Mouse (Mus musculus): ENCODE results near the gene Ubac1.

Ubac1 gene

DNA sequence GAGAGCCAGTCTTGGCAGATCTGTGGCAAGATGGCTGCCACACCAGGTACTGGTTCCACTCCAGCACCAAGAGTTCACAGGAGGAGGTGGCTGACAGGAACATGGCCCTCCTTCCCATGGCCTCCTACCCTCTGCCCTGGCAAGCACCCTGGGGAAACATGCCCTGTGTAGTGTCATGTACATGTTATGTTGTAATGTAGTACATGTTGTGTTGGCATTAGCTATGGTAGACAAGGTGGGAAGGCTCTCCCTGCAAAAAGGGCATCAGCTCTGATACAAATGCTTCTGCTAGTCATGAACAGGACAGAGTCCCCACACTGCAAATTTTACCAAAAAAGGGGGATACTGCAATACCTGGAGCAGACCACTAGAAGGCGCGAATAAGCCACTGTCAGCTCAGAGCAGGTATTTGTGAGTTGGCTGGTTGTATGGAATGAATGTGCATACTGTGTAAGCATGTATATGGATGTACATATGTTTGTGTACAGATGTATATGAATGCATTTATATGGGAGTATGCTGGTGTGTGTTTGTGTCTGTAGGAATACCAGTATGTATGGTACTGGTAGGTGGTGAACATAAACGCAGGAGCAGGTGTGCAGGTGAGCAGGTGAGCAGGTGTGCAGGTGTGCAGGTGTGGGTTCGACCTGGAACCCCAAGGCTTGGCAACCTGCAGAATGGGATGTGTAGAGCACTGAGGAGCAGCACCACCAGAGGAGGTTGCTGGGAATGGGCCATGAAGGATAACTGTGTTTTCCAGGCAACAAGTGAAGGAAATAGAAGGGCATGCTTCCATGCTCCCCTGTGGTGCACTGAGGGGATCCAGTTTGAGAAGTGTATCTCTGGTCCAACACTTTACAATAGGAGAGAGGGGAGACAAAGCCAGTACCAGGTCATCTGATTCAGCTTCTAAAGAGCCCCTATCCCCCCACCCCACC lies 2.9 kb upstream of the Ubac1 start:
- peak; percentile 77 for DNase-seq (ENCODE audit: low read depth)

DNA sequence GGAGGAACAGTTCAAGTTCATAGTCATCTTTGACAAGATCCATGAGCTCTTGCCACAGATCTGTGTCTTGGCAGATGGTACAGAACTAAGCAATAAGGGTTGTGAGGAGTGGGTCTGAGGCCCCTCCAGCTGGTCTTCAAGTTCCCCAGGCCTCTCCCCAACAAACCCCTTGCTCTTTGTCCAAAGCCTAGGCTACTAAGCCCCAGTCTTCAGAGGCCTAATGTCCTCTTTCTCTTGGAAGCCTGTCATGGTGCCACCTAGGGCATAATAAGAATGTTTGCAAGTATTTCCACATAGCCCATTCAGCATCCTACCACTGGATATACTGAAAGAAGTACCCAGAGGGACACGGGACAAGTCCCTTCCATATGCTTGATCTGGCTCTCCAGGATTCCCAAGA lies 1.1 kb upstream of the Ubac1 start:
- no peak for DNase-seq (ENCODE audit: low read depth)

GRCm38 (mm10) chr2:26022258-26022565 lies 665 bp upstream of the Ubac1 start:
- no peak for DNase-seq (ENCODE audit: low read depth)

DNA sequence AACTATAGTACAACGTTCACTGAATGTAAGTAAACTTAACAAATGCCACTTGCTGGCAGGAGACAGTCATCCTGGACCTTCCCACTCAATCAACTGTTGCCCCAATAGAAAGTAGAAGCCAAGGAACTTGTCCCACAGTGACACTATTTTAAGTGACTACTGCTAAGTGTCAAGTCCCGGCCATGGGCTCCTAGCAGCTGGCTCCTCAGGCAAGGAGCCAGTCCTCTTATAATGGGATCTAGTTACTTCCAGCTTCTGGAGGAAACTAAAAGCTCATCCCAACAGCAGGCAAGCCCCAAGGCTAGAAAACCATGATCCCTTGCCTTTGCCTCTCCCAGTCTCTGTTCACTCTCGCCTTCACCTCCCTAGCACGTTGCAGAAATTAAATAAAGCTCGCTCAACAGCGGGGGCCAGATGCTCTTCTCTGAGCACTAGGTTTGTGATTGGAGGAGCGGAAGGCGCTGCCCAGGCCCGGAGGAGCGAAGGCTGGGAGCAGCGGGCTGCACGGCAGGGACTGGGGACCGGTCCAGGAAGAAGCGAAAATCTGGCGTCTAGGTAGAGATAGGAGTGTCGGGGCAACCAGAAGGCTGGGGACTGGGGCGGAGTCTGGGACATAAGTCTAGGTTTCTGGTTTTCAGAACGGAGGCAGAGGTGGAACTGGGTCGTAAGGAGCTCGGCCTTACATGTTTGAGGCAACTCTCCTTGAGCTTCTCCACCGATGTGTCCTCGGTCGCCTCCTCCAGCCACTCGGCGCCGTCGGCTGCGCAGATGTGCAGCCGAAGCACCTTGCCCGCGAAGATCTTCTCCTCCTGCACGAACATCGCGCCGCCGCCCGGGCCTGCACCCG lies 610 bp downstream of the Ubac1 start:
- peak; percentile 61 for DNase-seq (ENCODE audit: low read depth)

- no peak for DNase-seq (ENCODE audit: low read depth)
Measured at GRCm38 (mm10) chr2:26019923-26020322, 1.6 kb downstream of the Ubac1 start.

DNA sequence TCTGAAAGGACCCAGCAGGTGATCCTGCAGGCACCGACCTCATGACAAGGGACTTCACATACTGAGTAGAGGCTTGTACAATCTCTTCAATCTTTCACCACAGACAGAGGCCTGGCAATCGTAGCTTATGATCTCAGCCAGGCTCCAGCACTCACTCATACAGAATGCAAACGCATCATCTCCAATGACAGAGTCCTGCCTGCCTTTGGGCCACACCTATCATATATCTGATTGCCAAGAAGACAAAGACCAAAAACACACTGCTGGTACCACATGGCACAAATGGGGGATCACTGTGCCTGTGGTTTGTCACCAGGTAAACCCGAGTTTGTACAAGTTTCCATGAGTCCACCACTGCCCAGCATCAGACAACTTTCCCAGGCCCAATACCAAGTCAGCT lies 4.2 kb downstream of the Ubac1 start:
- no peak for DNase-seq (ENCODE audit: low read depth)

DNA sequence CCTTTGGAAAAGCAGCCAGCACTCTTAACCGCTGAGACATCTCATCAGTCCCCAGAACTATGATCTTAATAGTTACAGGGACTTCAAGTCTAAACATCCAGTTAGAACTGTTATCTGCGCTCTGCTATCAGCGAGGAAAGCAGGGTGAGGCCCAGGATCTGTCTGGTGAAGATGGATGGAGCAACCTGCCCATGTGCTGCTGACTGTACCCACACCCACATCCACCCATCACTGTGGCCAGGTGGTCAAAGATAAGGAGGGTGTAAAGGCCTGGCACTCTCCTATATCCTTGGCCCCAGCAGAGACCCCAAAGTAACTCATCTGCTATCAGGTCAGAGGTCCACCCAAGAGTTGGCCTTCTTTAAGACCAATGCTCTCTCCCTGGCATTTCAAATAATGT lies 7.9 kb downstream of the Ubac1 start:
- DNase-seq (ENCODE audit: low read depth) = no peak

GRCm38 (mm10) chr2:26011420-26011819 lies 10.1 kb downstream of the Ubac1 start:
- DNase-seq (ENCODE audit: low read depth) = no peak

- DNase-seq (ENCODE audit: low read depth) = no peak
Measured at GRCm38 (mm10) chr2:26002001-26002400, 19.5 kb downstream of the Ubac1 start.

- DNase-seq (ENCODE audit: low read depth) = no peak
Measured at GRCm38 (mm10) chr2:26001136-26001535, 20.4 kb downstream of the Ubac1 start.

- peak; percentile 60 for DNase-seq (ENCODE audit: low read depth)
Measured at GRCm38 (mm10) chr2:25997716-25998115, 23.8 kb downstream of the Ubac1 start.

DNA sequence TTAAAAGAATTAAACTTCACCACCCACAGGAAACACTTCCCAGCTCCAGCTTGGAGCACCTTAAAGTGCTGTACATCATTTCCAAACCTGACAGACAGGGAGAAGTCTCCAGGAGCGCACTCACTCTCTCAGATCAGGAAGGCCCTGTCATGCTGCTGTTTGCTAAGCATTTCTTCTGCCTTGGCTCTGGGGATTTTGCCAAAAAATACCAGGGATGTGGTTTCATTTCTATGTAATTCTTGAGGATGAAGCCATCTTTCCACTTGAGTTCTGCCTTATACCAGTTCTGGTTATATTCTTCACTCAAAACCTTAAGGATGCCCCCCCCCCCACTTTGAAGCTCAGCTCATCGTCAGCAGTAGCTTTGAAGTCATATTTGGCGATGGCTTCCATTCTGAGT lies 26.8 kb downstream of the Ubac1 start:
- peak; percentile 70 for DNase-seq (ENCODE audit: low read depth)

DNA sequence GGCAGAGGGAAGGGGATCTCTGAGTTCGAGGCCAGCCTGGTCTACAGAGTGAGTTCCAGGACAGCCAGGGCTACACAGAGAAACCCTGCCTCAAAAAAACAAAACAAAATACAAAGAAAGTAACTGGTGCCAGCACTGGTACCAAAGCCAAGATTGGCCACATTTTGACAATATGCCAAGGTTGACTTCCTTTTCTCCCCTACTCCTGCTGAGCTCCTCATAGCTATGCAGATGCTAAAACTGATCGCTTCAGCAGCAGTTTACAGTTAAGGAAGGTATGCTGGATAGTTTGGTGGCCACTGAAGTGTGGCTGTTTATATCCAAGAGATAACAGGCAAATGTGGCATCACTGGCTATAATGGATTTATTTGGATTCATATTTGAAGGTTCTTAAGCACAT lies 29.3 kb downstream of the Ubac1 start:
- DNase-seq (ENCODE audit: low read depth) = peak; percentile 67

GRCm38 (mm10) chr2:25989651-25990050 lies 31.9 kb downstream of the Ubac1 start:
- no peak for DNase-seq (ENCODE audit: low read depth)

- DNase-seq (ENCODE audit: low read depth) = peak; percentile 17
Measured at GRCm38 (mm10) chr2:25987817-25988216, 33.7 kb downstream of the Ubac1 start.

DNA sequence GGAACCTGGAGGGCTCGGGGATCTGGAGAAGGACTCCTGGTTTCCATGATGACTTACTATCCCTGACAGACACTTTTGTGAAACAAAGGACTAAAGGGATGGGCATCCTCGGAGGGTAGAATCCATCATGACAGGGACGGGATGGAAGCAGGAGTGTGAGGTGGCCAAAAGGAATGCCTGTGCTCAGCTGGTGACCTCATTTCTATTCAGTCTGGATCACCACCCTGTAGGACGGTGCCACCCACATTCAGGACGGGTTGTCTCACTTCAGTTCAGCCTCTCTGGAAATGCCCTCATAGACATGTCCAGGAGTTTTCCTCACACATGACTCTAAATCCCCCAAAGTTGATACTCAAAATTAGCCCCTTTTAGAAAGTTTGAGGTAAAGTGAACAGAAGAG lies 34.9 kb downstream of the Ubac1 start:
- DNase-seq (ENCODE audit: low read depth) = peak; percentile 16

- peak; percentile 100 for DNase-seq (ENCODE audit: low read depth)
Measured at GRCm38 (mm10) chr2:25983159-25983907, 38.2 kb downstream of the Ubac1 start, which contains the start of gene Camsap1. Camsap1 (minus strand) TSS chr2:25983282.

GRCm38 (mm10) chr2:25982426-25983091 lies 39.0 kb downstream of the Ubac1 start:
- DNase-seq (ENCODE audit: low read depth) = no peak

GRCm38 (mm10) chr2:25982052-25982425 lies 39.5 kb downstream of the Ubac1 start:
- DNase-seq (ENCODE audit: low read depth) = peak; percentile 63

GRCm38 (mm10) chr2:25978997-25979396 lies 42.5 kb downstream of the Ubac1 start:
- no peak for DNase-seq (ENCODE audit: low read depth)

DNA sequence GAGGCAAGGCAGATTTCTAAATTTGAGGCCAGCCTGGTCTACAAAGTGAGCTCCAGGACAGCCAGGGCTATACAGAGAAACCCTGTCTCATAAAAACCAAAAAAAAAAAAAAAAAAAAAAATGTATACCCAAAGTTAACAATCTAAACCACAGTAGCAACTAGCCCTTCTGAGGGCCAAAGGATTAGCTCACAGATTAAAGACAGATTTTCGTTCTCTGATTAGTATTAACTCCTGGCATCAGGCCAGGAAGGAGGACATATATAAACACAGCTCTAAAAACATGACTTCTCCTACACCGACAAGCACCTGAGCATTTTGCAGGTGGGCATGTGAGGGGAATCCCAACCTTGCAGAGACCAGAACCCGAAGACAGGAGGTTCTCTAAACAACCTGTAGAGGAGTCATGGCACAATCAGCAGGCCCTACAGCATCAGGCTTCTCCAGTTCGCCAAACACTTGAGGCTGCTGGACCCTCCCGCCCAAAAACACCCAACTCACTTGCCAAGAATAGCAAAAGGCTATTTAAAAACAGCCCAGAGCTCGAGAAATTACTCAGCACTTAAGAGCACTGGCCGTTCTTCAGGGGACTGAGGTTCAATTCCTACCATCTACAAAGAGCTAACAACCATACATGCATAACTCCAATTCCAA lies 43.8 kb downstream of the Ubac1 start:
- DNase-seq (ENCODE audit: low read depth) = peak; percentile 71

Data from NIH3T3 (cell line).